Mouse (Mus musculus) adrenal gland, adult 2 months (tissue): ENCODE measurements around the gene Orai3. TPM values are rescaled to one million over a fixed set of nuclear protein-coding genes. Genes with fewer than 3 reads are reported as not detected.
"Not testable (repeated sequence)": the region's sequence is repeated elsewhere in the genome, so short reads cannot be mapped to it uniquely, and the experiment has no call there.

ENCODE experiments used
- DNase-seq: peaks from one replicate; pipeline ENCODE4 v3.0.0; 2021
- polyA plus RNA-seq: library from polyadenylated mRNA; depleted of rRNA; stranded (reverse); fragments of >200 nt; gene quantifications from 2 replicates; pipeline ENCODE4 v1.2.3, GENCODE M21; 2012
- total RNA-seq, 2 experiments: library from RNA; stranded (reverse); gene quantifications; 2 replicates each; pipeline ENCODE4 v1.2.3; 2021

Orai3 gene
- total and polyA plus RNA-seq, 3 experiments, result 28.3 to 94.8 (median 32.8) TPM

GRCm38 (mm10) chr7:127763642-127764041 lies 6.0 kb upstream of the Orai3 start:
- no peak for DNase-seq

GRCm38 (mm10) chr7:127765756-127766155 lies 3.9 kb upstream of the Orai3 start:
- no peak for DNase-seq

GRCm38 (mm10) chr7:127766851-127767609 lies 2.6 kb upstream of the Orai3 start:
- no peak for DNase-seq

GRCm38 (mm10) chr7:127767671-127768345 lies 1.8 kb upstream of the Orai3 start:
- DNase-seq, result no peak

GRCm38 (mm10) chr7:127768346-127768996 lies 1.1 kb upstream of the Orai3 start:
- no peak for DNase-seq

GRCm38 (mm10) chr7:127768997-127769593 lies 520 bp upstream of the Orai3 start:
- DNase-seq, result peak; percentile 97

GRCm38 (mm10) chr7:127770039-127770905 lies 657 bp downstream of the Orai3 start:
- peak; percentile 28 for DNase-seq

GRCm38 (mm10) chr7:127771262-127771661 lies 1.6 kb downstream of the Orai3 start:
- DNase-seq, result no peak

- DNase-seq, result no peak
Measured at GRCm38 (mm10) chr7:127772080-127772479, 2.5 kb downstream of the Orai3 start.

- DNase-seq, result no peak
Measured at GRCm38 (mm10) chr7:127772557-127772956, 2.9 kb downstream of the Orai3 start.

GRCm38 (mm10) chr7:127773664-127774384 lies 4.2 kb downstream of the Orai3 start:
- DNase-seq, result peak; percentile 80

GRCm38 (mm10) chr7:127775837-127776236 lies 6.2 kb downstream of the Orai3 start:
- DNase-seq, result not testable (repeated sequence)

GRCm38 (mm10) chr7:127776426-127776825 lies 6.8 kb downstream of the Orai3 start, which contains the start of gene Setd1a:
TSS of gene Setd1a (plus strand) at chr7:127776670.
- DNase-seq, result peak; percentile 92

- DNase-seq, result peak; percentile 97
Measured at GRCm38 (mm10) chr7:127776878-127777473, 7.4 kb downstream of the Orai3 start.

- DNase-seq, result peak; percentile 83
Measured at GRCm38 (mm10) chr7:127777474-127778266, 8.1 kb downstream of the Orai3 start.

- no peak for DNase-seq
Measured at GRCm38 (mm10) chr7:127778350-127778749, 8.7 kb downstream of the Orai3 start.

GRCm38 (mm10) chr7:127785308-127785707 lies 15.7 kb downstream of the Orai3 start, which contains the start of gene Gm49388:
TSS of gene Gm49388 (plus strand) at chr7:127785608.
- DNase-seq, result no peak

GRCm38 (mm10) chr7:127797076-127797845 lies 27.6 kb downstream of the Orai3 start:
- DNase-seq, result no peak

GRCm38 (mm10) chr7:127798591-127798990 lies 29.0 kb downstream of the Orai3 start:
- no peak for DNase-seq
